Mouse (Mus musculus) testis, adult 2 months (tissue): ENCODE measurements around the gene Cys1. TPM values are rescaled to one million over a fixed set of nuclear protein-coding genes. Genes with fewer than 3 reads are reported as not detected.

Source experiments
- H3K27ac ChIP-seq: fragments of 200-500 bp; 2 replicates; pipeline ENCODE4 v1.5.1; 2012; ENCODE audit warnings: low read depth, low read length; ENCODE audit not compliant: control insufficient read depth, insufficient read depth
- H3K27me3 ChIP-seq: fragments of 200-500 bp; 2 replicates; pipeline ENCODE4 v1.6.1; 2012; ENCODE audit warnings: mild to moderate bottlenecking, low read length, moderate library complexity; ENCODE audit not compliant: control insufficient read depth, insufficient read depth
- H3K36me3 ChIP-seq: fragments of 200-500 bp; 2 replicates; pipeline ENCODE4 v1.6.1; 2012; ENCODE audit warnings: mild to moderate bottlenecking, low read length; ENCODE audit not compliant: control insufficient read depth, insufficient read depth
- H3K4me1 ChIP-seq: fragments of 200-500 bp; 2 replicates; pipeline ENCODE4 v1.6.1; 2012; ENCODE audit warnings: low read length; ENCODE audit not compliant: control insufficient read depth, insufficient read depth
- H3K4me3 ChIP-seq: fragments of 200-500 bp; 2 replicates; pipeline ENCODE4 v1.5.1; 2012; ENCODE audit warnings: low read depth, mild to moderate bottlenecking, low read length, moderate library complexity, mixed read lengths; ENCODE audit not compliant: control insufficient read depth
- CTCF ChIP-seq: fragments of 200-500 bp; IDR thresholded peaks from 2 replicates; pipeline ENCODE4 v1.5.1; 2012; ENCODE audit warnings: low read depth, mild to moderate bottlenecking, inconsistent platforms, low read length, moderate library complexity; ENCODE audit not compliant: control insufficient read depth, insufficient read depth, insufficient replicate concordance
- POLR2A ChIP-seq: fragments of 200-500 bp; IDR thresholded peaks from 2 replicates; pipeline ENCODE4 v1.6.1; 2012; ENCODE audit warnings: low read depth, mild to moderate bottlenecking, inconsistent platforms, low read length, moderate library complexity; ENCODE audit not compliant: control insufficient read depth
- polyA plus RNA-seq: library from polyadenylated mRNA; depleted of rRNA; stranded (reverse); fragments of >200 nt; gene quantifications from 2 replicates; pipeline ENCODE4 v1.2.3, GENCODE M21; 2012

The Cys1 gene
- polyA plus RNA-seq, 1 experiment, result 1.7 TPM

- Histone ChIP-seq H3K27me3 (no peaks in the 10 kb centered on the region), H3K4me3 (peak overlapping the region; percentile 3; the same call in 1 of the 2 replicates), H3K4me1 (peaks cover 18% of the 10 kb centered on the region), H3K27ac (no peak overlapping the region), H3K36me3 (no peaks in the 10 kb centered on the region)
- TF ChIP-seq CTCF (no peak), POLR2A (no peak)
Measured at GRCm38 (mm10) chr12:24680096-24680491, 1.5 kb downstream of the Cys1 start.

DNA sequence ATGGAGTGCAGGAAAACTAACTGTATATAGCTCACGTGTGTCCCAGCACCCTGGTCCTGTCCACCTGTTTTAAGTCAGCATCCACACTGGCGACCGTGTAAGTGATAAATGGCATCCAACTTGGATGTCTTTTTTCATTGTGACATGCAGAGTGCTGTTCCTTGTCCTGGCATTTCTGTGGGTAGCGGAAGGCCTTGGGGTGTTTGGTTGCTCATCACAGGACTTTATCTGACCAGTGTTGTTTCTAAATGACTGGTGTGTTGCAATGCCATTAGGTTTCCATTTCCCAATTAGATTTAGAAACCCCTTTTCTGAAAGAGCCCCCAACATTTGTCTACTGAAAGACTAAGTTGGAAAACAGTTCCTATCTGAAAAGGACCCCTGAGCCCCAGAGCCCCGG lies 19.5 kb downstream of the Cys1 start:
- TF ChIP-seq CTCF, result no peak
- TF ChIP-seq POLR2A, result no peak
- no peaks in the 10 kb centered on the region for H3K36me3 ChIP-seq
- H3K4me1 ChIP-seq, result no peaks in the 10 kb centered on the region; the same call in 1 of the 2 replicates
- H3K27me3 ChIP-seq, result no peaks in the 10 kb centered on the region
- no peak overlapping the region for H3K27ac ChIP-seq
- H3K4me3 ChIP-seq, result no peak overlapping the region

DNA sequence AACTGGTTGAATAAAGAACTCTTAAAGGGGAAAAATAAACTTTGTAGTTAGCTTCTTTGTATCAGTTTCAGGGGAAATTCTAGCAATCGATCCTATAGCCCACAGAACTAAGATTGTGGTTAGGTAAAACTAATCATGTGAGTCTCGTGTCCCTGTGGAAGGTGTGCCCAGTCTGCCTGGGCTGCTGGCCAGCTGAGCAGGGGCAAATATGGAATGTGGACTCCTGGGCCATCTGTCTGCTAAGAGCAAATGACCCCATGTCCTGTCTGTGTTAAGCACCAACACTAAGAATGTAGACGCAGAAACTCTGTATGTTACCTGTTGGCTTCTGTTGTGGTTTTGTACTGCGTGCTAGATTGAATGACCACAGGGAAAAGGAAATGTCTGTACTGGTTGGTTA lies 20.5 kb downstream of the Cys1 start:
- no peaks in the 10 kb centered on the region for H3K36me3 ChIP-seq
- H3K27ac ChIP-seq, result no peak overlapping the region
- H3K4me3 ChIP-seq, result no peak overlapping the region
- TF ChIP-seq POLR2A (no peak), CTCF (no peak)
- no peaks in the 10 kb centered on the region; the same call in 1 of the 2 replicates for H3K4me1 ChIP-seq
- H3K27me3 ChIP-seq, result no peaks in the 10 kb centered on the region

DNA sequence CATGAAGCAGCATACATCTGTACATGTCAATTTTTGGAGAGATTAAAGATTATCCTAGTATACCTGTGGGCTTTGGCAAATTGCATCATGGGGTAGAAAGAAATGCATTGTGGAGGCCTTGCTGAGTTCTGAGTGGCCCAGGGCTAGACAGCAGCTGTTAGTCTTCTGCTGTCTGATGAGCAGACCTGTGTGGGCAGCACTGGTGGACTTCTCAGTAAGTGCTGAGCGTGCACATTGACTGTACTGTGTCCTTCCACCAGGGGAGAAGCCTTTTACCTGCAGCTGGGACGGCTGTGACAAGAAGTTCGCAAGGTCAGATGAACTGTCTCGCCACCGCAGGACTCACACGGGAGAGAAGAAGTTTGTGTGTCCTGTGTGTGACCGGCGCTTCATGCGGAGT lies 21.7 kb downstream of the Cys1 start:
- Histone ChIP-seq H3K4me3 (no peak overlapping the region), H3K27me3 (no peaks in the 10 kb centered on the region), H3K4me1 (no peaks in the 10 kb centered on the region; the same call in 1 of the 2 replicates), H3K36me3 (no peaks in the 10 kb centered on the region), H3K27ac (no peak overlapping the region)
- TF ChIP-seq POLR2A, result no peak

DNA sequence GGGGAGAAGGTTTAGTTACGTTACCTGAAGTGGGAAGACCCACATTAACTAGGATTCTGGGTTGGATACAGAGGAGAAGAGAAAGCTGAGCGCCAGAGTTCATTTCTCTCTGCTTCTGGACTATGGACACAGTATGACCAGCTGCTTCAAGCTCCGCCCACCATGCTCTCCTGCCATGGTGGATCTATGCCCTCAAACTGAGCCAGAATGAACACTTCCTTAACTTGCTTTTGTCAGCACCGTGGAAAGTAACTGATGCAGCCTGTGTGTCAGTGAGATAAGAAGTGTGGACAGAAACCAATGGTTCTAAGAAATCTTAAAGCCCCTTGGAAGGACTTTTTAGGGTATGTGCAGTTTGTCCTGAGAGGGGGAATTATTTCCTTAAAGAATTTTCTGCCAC lies 22.6 kb downstream of the Cys1 start:
- no peaks in the 10 kb centered on the region for H3K36me3 ChIP-seq
- H3K4me3 ChIP-seq, result no peak overlapping the region
- no peak for TF ChIP-seq CTCF
- no peak for TF ChIP-seq POLR2A
- H3K27me3 ChIP-seq, result no peaks in the 10 kb centered on the region
- no peak overlapping the region for H3K27ac ChIP-seq
- no peaks in the 10 kb centered on the region; the same call in 1 of the 2 replicates for H3K4me1 ChIP-seq

DNA sequence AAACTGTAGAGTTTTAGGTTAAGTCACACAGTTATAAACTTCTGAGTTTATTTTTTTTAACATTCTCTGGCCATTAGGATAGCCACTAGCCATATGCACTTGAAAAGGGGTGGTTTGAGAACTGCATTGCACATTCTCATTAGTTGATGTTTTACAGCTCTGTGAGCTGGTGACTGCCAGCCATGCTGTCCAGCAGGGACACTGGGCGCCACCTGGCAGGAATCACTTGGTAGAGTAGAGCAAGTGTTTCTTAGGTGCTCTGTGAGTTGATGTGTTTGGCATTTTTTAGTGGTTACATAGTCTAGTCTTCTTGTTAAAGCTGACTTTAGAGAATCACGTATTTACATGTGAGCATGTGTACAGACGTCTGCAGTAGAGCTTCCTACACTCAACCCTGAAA lies 25.2 kb downstream of the Cys1 start:
- Histone ChIP-seq H3K27ac (no peak overlapping the region), H3K27me3 (no peaks in the 10 kb centered on the region), H3K4me1 (peaks cover 4% of the 10 kb centered on the region), H3K36me3 (no peaks in the 10 kb centered on the region), H3K4me3 (no peak overlapping the region)
- TF ChIP-seq CTCF (no peak), POLR2A (no peak)

DNA sequence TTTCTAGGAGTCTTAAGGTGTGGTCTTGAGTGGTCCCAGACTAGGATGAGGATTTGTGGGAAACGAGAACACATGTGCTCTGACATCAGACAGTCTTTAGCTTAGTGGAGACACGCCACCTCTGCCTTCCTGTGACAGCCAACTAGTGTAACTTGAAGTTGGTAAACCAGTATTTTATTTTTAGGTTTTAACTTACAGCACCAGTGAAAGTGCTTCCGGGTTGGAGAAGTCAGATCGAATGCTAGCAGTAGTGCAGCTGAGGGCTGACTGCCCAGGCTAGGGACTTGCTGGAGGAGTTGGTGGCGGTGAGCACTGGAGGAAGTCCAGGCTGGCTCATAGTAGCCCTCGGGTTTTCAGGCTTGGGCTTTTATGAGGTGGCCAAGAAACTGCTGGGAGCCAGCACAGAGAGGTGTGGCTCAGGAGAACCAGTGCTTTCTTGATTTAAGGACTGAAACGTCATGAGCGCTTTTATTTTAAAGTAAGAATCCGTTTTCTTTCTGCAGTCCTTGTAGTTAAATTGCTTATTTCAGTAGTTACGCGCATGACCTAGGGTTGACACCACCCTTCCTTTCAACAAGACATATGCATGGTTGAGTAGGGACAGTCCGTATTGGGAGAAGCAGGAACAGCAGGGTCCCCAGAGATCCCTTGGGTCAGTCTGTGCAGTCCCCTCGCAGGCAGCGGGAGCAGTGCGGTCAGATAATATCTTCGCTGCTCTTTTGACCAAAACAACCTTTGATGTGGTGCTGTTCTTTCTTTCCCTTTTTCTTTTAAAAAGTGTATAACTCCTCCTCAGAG lies 27.3 kb downstream of the Cys1 start:
- Histone ChIP-seq H3K4me1 (peaks cover 10% of the 10 kb centered on the region), H3K27me3 (no peaks in the 10 kb centered on the region), H3K27ac (no peak overlapping the region), H3K4me3 (no peak overlapping the region), H3K36me3 (no peaks in the 10 kb centered on the region)
- TF ChIP-seq POLR2A, result no peak

- H3K27me3 ChIP-seq, result no peaks in the 10 kb centered on the region
- H3K4me3 ChIP-seq, result peak overlapping the region; percentile 89
- peaks cover 10% of the 10 kb centered on the region for H3K4me1 ChIP-seq
- no peaks in the 10 kb centered on the region for H3K36me3 ChIP-seq
- peak overlapping the region; percentile 84 for H3K27ac ChIP-seq
- TF ChIP-seq CTCF (no peak), POLR2A (peak; percentile 16; the same call in 1 of the 2 replicates)
Measured at GRCm38 (mm10) chr12:24651642-24652342, 29.8 kb downstream of the Cys1 start.
